Mouse (Mus musculus): Measurements from ENCODE around the gene B4galt5. TPM values are rescaled to one million over a fixed set of nuclear protein-coding genes. Genes with fewer than 3 reads are reported as not detected.

Gene B4galt5
- polyA plus RNA-seq, 1 experiment from 2014 or later: 13.6 TPM

GRCm38 (mm10) chr2:167275856-167276255 lies 73.1 kb downstream of the B4galt5 start:
- no peaks in the 10 kb centered on the region for H3K36me3 ChIP-seq
- H3K27ac ChIP-seq: no peak overlapping the region
- WGBS: 83% methylated on average over 10 of the region's 10 CpGs
- DNase-seq (ENCODE audit: low spot score): no peak
- no peaks in the 10 kb centered on the region for H3K9me3 ChIP-seq
- no peaks in the 10 kb centered on the region for H3K27me3 ChIP-seq (ENCODE audit: insufficient read depth, poor library complexity, severe bottlenecking)
- H3K4me3 ChIP-seq: no peak overlapping the region
- H3K4me1 ChIP-seq: peaks cover 10% of the 10 kb centered on the region; the same call in 1 of the 2 replicates

- no peaks in the 10 kb centered on the region for H3K36me3 ChIP-seq
- H3K27me3 ChIP-seq (ENCODE audit: insufficient read depth, poor library complexity, severe bottlenecking): no peaks in the 10 kb centered on the region
- H3K4me1 ChIP-seq: peaks cover 7% of the 10 kb centered on the region; the same call in 1 of the 2 replicates
- no peaks in the 10 kb centered on the region for H3K9me3 ChIP-seq
- no peak overlapping the region for H3K4me3 ChIP-seq
- no peak for DNase-seq (ENCODE audit: low spot score)
- H3K27ac ChIP-seq: no peak overlapping the region
- WGBS: 54% methylated on average over 10 of the region's 10 CpGs
These were observed 74.1 kb downstream of the B4galt5 start for GRCm38 (mm10) chr2:167274713-167275465.

- WGBS: 75% methylated on average over 13 of the region's 13 CpGs
- Histone ChIP-seq H3K9me3 (no peaks in the 10 kb centered on the region), H3K4me3 (no peak overlapping the region), H3K27me3 (ENCODE audit: insufficient read depth, poor library complexity, severe bottlenecking) (no peaks in the 10 kb centered on the region), H3K36me3 (no peaks in the 10 kb centered on the region), H3K27ac (0 out of 2 replicates have a peak overlapping the region, but pooled peaks have one; percentile 12), H3K4me1 (peaks cover 6% of the 10 kb centered on the region; the same call in 1 of the 2 replicates)
- DNase-seq (ENCODE audit: low spot score): no peak
These were observed 75.7 kb downstream of the B4galt5 start for GRCm38 (mm10) chr2:167273206-167273740.

GRCm38 (mm10) chr2:167272706-167273105 lies 76.3 kb downstream of the B4galt5 start:
- no peaks in the 10 kb centered on the region for H3K36me3 ChIP-seq
- no peak overlapping the region for H3K27ac ChIP-seq
- H3K4me1 ChIP-seq: peaks cover 8% of the 10 kb centered on the region; the same call in 1 of the 2 replicates
- no peak for DNase-seq (ENCODE audit: low spot score)
- H3K27me3 ChIP-seq (ENCODE audit: insufficient read depth, poor library complexity, severe bottlenecking): no peaks in the 10 kb centered on the region
- WGBS: 71% methylated on average over 3 of the region's 3 CpGs
- no peak overlapping the region for H3K4me3 ChIP-seq
- no peaks in the 10 kb centered on the region for H3K9me3 ChIP-seq

- WGBS: 78% methylated on average over 9 of the region's 9 CpGs
- H3K27ac ChIP-seq: no peak overlapping the region
- H3K27me3 ChIP-seq (ENCODE audit: insufficient read depth, poor library complexity, severe bottlenecking): no peaks in the 10 kb centered on the region
- H3K4me1 ChIP-seq: peaks cover 11% of the 10 kb centered on the region; the same call in 1 of the 2 replicates
- DNase-seq (ENCODE audit: low spot score): no peak
- H3K4me3 ChIP-seq: no peak overlapping the region
- no peaks in the 10 kb centered on the region for H3K9me3 ChIP-seq
- no peaks in the 10 kb centered on the region for H3K36me3 ChIP-seq
These were observed 77.9 kb downstream of the B4galt5 start for GRCm38 (mm10) chr2:167271121-167271521.

GRCm38 (mm10) chr2:167270496-167270895 lies 78.5 kb downstream of the B4galt5 start:
- Histone ChIP-seq H3K9me3 (no peaks in the 10 kb centered on the region), H3K4me1 (peaks cover 11% of the 10 kb centered on the region; the same call in 1 of the 2 replicates), H3K27ac (no peak overlapping the region), H3K27me3 (ENCODE audit: insufficient read depth, poor library complexity, severe bottlenecking) (no peaks in the 10 kb centered on the region), H3K36me3 (no peaks in the 10 kb centered on the region), H3K4me3 (no peak overlapping the region)
- WGBS: 74% methylated on average over 3 of the region's 3 CpGs
- no peak for DNase-seq (ENCODE audit: low spot score)

- H3K9me3 ChIP-seq: no peaks in the 10 kb centered on the region
- 89% methylated on average over 1 of the region's 1 CpGs for WGBS
- H3K36me3 ChIP-seq: no peaks in the 10 kb centered on the region
- no peak overlapping the region for H3K27ac ChIP-seq
- peaks cover 24% of the 10 kb centered on the region for H3K4me1 ChIP-seq
- H3K27me3 ChIP-seq (ENCODE audit: insufficient read depth, poor library complexity, severe bottlenecking): no peaks in the 10 kb centered on the region
- H3K4me3 ChIP-seq: no peak overlapping the region
- no peak for DNase-seq (ENCODE audit: low spot score)
These were observed 80.3 kb downstream of the B4galt5 start for GRCm38 (mm10) chr2:167268721-167269120.

GRCm38 (mm10) chr2:167268411-167268690 lies 80.6 kb downstream of the B4galt5 start:
- no peaks in the 10 kb centered on the region for H3K36me3 ChIP-seq
- WGBS: 82% methylated on average over 8 of the region's 8 CpGs
- H3K9me3 ChIP-seq: no peaks in the 10 kb centered on the region
- no peak overlapping the region for H3K4me3 ChIP-seq
- H3K27me3 ChIP-seq (ENCODE audit: insufficient read depth, poor library complexity, severe bottlenecking): no peaks in the 10 kb centered on the region
- H3K4me1 ChIP-seq: peaks cover 27% of the 10 kb centered on the region
- H3K27ac ChIP-seq: peak overlapping the region; percentile 54; the same call in 1 of the 2 replicates
- DNase-seq (ENCODE audit: low spot score): no peak

- no peak for DNase-seq (ENCODE audit: low spot score)
- no peaks in the 10 kb centered on the region for H3K9me3 ChIP-seq
- no peaks in the 10 kb centered on the region for H3K27me3 ChIP-seq (ENCODE audit: insufficient read depth, poor library complexity, severe bottlenecking)
- H3K4me1 ChIP-seq: peaks cover 32% of the 10 kb centered on the region
- H3K36me3 ChIP-seq: no peaks in the 10 kb centered on the region
- H3K27ac ChIP-seq: peak overlapping the region; percentile 54; the same call in 1 of the 2 replicates
- WGBS: 63% methylated on average over 14 of the region's 14 CpGs
- H3K4me3 ChIP-seq: no peak overlapping the region
These were observed 81.2 kb downstream of the B4galt5 start for GRCm38 (mm10) chr2:167267531-167268410.

- no peak overlapping the region for H3K4me3 ChIP-seq
- peaks cover 39% of the 10 kb centered on the region for H3K4me1 ChIP-seq
- no peaks in the 10 kb centered on the region for H3K27me3 ChIP-seq (ENCODE audit: insufficient read depth, poor library complexity, severe bottlenecking)
- WGBS: 94% methylated on average over 10 of the region's 10 CpGs
- no peaks in the 10 kb centered on the region for H3K36me3 ChIP-seq
- H3K27ac ChIP-seq: no peak overlapping the region
- H3K9me3 ChIP-seq: no peaks in the 10 kb centered on the region
- no peak for DNase-seq (ENCODE audit: low spot score)
These were observed 82.8 kb downstream of the B4galt5 start for GRCm38 (mm10) chr2:167266231-167266630.

- Histone ChIP-seq H3K4me1 (peaks cover 43% of the 10 kb centered on the region), H3K27ac (no peak overlapping the region; the same call in 1 of the 2 replicates), H3K4me3 (no peak overlapping the region), H3K9me3 (no peaks in the 10 kb centered on the region), H3K27me3 (ENCODE audit: insufficient read depth, poor library complexity, severe bottlenecking) (no peaks in the 10 kb centered on the region), H3K36me3 (no peaks in the 10 kb centered on the region)
- 57% methylated on average over 5 of the region's 5 CpGs for WGBS
- DNase-seq (ENCODE audit: low spot score): no peak
These were observed 83.2 kb downstream of the B4galt5 start for GRCm38 (mm10) chr2:167265806-167266205.

- 78% methylated on average over 2 of the region's 2 CpGs for WGBS
- H3K27me3 ChIP-seq (ENCODE audit: insufficient read depth, poor library complexity, severe bottlenecking): no peaks in the 10 kb centered on the region
- no peak for DNase-seq (ENCODE audit: low spot score)
- no peaks in the 10 kb centered on the region for H3K36me3 ChIP-seq
- peak overlapping the region; percentile 18 for H3K27ac ChIP-seq
- H3K4me3 ChIP-seq: no peak overlapping the region
- no peaks in the 10 kb centered on the region for H3K9me3 ChIP-seq
- peaks cover 43% of the 10 kb centered on the region for H3K4me1 ChIP-seq
These were observed 84.0 kb downstream of the B4galt5 start for GRCm38 (mm10) chr2:167265021-167265420.

GRCm38 (mm10) chr2:167263931-167264330 lies 85.1 kb downstream of the B4galt5 start:
- peaks cover 43% of the 10 kb centered on the region for H3K4me1 ChIP-seq

More at GRCm38 (mm10) chr2:167263931-167264330, 85.1 kb downstream of the B4galt5 start:
- H3K36me3 ChIP-seq: no peaks in the 10 kb centered on the region
- no peak overlapping the region for H3K4me3 ChIP-seq
- 79% methylated on average over 11 of the region's 11 CpGs for WGBS
- no peak for DNase-seq (ENCODE audit: low spot score)
- H3K9me3 ChIP-seq: no peaks in the 10 kb centered on the region
- H3K27me3 ChIP-seq (ENCODE audit: insufficient read depth, poor library complexity, severe bottlenecking): no peaks in the 10 kb centered on the region
- peak overlapping the region; percentile 31; the same call in 1 of the 2 replicates for H3K27ac ChIP-seq

Data from heart, embryonic 10.5 days (tissue).